Mouse (Mus musculus): Measurements from ENCODE around the gene Drap1.

DNA sequence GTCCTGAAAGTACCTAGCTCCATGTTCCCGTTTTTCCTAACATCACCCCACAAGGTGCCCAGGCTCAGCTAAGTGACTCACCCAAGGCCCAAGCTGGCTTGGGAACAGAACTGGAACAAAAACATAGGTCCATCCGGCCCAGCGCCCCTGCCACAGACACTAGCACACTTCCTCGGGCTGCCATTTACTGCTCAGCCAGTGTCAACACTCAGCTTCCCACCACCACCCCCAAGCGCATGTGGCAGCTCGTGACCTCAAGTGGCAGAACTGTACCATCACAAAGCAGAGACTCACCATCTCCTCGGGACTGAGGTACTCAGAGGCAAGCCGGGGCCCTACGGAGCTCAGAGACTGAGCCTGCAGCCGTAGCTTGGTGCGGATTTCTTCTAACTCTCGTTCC is 41.5 kb downstream of the Drap1 start:
- TF ChIP-seq CTCF (IDR thresholded peaks at IDR 0.05; ENCODE audit: extremely low read depth, insufficient read depth, insufficient read length, insufficient replicate concordance) (no peak), POLR2A (IDR thresholded peaks at IDR 0.05; ENCODE audit: low read depth, low read length) (no peak)

Measured in spleen, adult 2 months (tissue).